Mouse (Mus musculus): ENCODE measurements around the gene Omt2a.
"Not testable (repeated sequence)": the region's sequence is repeated elsewhere in the genome, so short reads cannot be mapped to it uniquely, and the experiment has no call there.

The Omt2a gene

DNA sequence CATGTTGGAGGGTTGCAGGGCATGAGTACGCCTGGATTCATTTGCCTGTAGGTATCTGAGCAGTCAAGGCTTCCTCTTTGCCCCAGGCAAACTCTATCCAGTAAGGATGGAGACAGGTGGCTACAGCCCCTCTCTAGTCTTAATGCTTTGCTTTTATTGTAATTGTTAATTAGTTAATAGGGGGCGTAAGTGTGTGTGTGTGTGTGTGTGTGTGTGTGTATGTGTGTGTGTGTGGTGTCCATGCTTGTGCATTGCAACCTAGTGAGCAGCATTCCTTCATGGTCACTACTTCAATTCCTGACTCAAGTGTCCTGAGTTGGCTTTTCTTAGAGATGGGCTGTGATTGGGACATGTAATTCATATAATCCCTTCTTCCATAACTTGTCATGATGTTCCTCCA, at the start of gene Omt2a:
Gene Omt2a, minus strand, starts transcription at position 101 of the 400 bp plus-strand sequence.
- no peak for DNase-seq

DNA sequence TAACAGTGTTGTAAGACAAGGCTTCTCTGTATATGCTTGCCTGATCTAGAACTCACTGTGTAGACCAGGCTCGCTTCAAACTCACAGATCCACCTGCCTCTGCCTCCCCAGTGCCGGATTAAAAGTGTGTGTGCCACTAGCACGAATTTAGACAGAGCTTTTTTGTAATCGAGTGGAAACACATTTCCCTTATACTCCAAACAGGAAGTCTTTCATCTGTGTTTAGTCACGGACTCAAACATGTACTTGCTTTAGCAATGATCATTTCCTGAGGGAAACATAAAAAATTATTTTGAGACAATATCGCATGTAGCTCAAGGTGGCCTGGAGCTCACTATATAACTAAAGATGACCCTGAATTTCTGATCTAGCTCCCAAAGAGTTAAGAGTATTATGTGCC, 48.8 kb upstream of the Omt2a start:
- no peak for DNase-seq

DNA sequence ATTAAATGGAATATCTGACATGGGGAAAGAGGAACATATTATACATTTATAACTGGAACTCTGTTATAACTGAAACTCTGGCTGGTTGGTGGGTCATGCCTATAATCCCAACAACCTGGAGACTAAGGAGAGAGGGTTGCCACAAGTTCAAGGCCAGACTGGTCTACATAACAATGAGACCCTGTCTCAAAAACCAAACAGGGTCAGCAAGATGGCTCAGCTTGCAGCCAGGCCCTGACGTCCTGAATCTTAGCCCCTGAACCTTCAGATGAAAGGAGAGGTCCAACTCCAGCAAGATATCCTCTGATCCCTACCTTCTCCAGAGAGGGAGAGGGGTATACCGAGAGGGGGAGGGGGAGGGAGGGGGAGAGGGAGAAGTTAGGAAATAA, 45.9 kb upstream of the Omt2a start:
- no peak for DNase-seq

DNA sequence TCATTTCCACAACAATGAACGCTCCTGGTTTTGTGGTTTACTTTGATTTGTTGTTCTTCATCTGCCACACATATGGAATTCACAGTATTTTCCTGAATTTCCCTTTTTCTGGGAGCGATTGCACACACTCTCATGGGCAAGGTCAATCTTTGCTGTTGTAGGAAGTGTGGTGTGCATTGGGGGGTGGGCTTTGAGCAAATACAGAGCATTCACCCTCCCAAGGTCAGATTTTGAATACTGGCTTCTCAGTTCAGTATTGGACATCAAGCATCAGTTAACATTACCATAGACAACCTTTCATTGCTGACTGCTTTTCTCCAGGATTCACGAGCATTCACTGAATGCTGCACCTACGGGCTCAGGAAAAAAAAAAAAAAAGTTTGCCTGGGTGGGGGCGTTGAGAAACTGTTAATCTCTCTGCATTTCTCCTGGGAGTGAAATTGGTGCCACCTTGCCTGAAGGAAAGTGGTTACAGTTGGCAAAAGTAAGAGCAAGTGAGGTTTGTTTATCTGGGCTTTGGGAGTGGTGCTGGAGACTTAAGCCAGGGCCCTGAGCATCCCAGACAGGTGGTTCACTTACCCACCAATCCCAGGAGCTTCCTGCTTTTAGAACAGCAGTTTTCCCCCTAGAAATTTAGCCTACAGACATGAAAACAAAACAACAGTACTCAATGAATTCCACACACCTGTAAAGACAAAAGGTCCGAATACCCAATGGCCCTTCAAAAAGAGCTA, 45.3 kb upstream of the Omt2a start:
- no peak for DNase-seq

DNA sequence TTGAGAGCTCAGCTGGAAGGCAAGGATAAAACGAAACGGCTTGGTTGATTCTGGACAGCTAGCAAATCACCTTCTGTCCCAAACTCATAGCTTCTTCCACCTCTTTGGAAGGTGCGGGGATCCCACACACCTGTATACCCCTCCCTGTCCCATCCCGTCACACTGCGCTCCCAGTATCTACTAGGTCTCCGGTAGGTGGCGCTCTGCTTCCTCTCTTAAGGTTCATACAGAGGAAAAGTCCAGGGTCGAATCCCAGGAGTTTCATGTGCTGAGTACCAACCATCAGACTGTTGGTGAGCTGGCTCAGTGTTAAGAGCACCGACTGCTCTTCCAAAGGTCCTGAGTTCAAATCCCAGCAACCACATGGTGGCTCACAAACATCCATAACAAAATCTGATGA, 43.5 kb upstream of the Omt2a start:
- peak; percentile 83 for DNase-seq

DNA sequence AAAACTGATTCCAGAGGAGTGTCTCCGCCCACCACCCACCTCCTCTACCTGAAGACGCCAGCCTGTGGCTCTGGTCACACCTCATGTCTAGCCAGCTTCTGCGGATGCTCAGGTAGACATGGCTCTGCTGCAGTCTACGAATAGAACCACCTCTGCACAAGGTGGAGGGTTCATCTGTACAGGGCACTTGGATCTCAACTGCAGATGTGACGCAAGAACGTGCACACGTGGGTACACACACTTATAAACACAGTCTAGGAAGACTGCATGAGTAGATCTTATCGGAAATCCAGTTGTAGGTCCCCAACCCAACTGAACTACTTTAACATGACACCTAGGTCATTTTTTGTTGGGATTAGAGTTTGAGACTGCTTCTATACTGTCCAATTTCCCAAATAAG, 41.0 kb upstream of the Omt2a start, which contains the start of gene Gsta2:
Gene Gsta2, minus strand, starts transcription at position 178 of the 400 bp plus-strand sequence.
- no peak for DNase-seq

DNA sequence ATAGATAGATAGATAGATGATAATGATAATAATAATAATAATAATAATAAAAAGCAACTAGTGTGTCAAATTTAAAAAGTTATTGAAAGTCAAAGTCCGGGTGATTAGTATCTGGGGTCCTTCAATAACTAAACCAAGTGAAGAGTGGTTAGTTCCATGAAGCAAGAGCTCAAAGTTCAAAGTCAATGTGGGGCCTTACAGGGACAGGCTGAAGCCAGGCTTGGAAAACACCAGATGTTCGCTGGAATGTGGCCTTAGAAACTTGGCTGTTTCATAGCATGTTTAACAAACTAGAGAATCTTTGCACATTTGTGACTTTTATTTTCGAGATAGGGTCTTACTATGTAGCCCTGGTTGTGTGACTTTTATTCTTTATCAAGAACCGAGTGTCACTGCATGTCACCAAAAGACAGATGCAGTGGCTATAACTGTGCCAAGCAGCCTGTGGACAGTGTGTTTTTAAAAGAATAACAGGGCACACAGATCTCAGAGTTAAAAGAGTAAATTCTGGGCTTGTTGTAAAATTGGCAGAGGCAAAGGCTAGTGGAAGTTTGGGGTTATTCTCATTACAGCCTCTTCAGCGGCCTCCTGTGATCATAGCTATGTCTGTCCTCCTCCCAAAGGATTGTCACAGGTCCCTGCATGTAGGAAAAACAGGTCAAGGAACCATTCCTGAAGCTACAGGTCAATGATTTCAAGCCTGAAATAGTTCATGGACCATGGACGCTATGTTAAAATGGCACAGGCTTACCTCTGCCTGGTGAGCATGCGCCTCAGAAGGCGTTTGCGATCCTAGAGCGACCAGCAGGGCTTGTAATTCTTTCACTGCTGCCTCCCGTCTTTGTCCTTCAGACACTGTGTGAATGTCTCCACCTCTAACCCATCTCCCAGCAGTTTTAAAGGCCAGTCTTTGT, 40.3 kb upstream of the Omt2a start:
- no peak for DNase-seq

DNA sequence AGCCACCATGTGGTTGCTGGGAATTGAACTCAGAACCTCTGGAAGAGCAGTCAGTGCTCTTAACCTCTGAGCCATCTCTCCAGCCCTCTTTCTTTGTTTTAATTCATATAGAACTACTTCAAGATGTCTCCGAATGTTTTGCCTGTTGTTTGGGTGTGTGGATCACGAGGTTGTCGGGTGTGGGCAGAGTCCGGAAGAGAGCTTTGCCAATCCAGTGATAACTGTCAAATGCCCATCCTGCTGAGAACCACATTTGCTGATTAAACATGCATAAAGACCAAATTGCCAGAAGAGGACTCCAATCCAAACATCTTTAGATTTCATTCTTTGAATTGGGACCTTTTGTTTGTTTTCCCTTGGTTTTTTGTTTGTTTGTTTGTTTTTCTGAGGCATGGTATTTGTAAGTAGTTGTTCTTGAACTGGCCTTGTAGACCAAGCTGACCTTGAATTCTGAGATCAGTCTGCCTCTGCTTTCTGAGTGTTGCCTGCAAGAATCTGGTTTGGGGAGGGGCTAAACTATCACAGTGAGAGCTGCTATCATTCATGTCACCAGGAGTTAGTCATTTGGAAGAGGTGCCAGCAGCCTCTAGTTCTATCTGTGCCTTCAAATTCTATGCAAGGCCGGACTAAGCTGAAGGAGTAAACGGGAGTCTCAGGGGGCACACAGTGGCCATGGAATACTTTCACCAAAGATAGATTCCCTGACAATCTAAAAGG, 37.1 kb upstream of the Omt2a start:
- no peak for DNase-seq

DNA sequence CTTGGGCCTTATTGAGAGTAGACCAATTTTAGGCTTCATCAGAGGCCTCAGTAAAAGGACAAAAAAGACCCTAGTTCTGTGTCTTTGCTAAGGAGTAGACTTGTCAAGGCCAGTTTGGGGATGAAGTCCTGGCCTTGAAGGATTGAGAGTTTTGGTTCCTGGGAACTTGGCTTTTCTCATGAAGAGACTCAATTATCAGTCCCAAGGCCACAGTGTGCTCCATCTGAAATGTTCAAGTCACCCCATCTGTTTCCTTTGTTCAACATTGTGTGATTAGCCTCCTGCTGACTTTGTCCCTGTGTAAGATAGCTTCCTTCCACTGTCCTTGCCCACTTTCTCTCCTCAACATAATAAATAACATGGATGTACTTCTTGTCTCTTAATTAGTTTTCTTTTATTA, 35.4 kb upstream of the Omt2a start:
- not testable (repeated sequence) for DNase-seq

DNA sequence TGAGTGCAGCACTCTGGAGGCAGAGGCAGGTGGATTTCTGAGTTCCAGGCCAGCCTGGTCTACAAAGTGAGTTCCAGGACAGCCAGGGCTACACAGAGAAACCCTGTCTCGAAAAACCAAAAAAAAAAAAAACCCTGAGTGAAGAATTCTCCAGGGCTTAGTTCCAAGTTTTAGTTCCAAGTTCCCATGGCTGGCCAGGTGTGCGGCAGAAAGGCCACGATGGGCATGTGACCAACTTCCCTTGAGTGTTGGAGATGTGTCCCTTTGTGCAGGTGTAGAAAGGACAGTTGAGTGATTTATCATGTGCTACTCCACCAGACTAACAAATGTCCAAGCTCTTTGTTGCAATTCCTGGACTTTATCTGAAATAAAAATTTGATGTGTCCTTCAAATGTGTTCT, 34.5 kb upstream of the Omt2a start:
- DNase-seq, result not testable (repeated sequence)

DNA sequence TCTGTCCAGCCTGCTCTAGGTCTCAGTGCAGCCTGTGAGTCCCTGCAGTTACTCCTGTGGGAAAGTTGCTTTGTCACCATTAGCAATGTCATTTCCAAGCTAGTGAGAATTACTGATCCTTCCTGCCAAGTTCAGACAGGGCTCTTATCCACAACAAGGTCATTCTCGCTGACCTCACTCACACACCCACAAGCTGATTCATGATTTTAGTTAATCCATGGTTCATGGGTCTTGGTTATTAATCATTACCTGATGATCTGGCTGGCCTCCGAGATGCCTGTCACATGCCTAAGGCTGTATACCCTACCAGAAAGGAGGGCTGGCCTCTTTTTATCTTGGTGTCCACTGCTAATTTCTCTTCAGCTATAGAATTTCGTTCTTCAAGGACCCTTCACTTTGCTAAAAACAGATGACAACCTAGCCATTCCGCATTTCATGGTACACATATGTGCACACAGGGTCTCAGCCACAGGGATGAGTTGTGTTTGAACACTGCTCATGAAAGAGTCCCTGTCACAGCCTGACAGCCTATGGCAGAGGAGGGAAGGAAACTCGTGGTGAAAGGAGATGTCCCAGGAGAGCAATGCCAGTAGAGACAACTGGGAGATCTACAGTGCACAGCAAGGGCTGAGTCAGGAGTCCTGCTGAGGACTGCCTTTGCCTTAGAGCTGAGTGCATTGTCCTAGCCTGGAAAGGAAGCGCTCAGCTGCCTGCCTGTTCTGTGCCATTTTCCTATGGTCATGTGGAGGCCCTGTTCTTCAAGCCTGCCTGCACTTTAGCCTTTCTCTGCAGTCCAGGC, 33.8 kb upstream of the Omt2a start:
- DNase-seq, result not testable (repeated sequence)

DNA sequence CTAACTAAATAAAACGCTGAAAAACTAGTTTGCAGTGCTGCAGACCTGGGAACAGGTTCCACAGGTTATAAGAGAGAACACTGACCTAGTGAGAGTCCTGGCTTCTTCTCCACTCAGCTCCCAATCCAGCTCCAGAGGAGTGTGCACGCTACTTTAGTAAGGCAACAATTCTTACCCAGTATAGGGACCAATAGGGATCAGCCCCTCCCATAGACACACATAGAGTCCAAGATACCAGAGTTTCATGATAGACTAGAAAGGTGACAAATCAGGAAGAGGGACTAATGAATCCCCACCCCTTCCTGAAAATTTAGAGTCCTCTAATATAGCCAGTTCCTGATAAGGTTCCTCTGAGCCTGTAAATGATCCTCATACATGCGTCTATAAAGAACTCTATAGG, 32.4 kb upstream of the Omt2a start:
- no peak for DNase-seq

DNA sequence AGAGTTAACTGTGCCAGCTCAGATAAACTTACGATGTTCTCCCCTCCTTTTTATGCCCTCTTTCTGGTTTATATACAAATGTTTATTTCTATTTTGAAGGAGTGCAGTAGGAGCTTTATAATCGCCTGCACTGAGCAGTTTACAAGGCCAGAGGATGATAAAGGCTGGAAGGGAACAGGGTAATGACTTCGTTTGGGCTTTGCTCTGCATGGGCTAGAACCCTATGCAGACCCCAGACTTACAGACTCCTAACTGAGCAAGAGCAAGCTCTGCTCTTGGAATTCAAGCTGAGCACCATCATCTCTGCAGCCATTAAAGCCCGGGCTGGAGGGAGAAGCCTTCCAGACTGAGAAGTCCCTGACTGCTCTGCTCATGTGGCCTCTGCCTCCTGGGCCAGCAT, 30.6 kb upstream of the Omt2a start:
- DNase-seq, result not testable (repeated sequence)

DNA sequence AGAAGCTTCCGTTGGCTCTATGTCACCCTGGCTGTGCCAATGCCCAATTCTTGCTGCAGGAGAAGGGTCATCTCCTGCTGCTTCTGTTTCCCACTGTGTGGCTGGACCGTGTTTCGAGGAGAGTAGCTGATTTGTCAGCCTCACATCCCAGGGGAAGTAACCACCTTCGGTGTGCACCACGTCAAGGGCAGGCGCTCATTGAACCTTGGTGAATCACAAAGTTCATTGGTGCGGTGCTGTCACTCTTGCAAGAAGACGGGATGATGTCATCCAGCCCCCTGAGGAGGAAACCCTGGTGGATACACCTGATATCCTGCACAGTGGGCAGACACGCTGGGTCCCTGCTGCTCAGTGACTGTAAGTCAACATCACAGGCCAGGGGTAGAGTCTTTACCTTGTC, 28.5 kb upstream of the Omt2a start:
- DNase-seq, result not testable (repeated sequence)

DNA sequence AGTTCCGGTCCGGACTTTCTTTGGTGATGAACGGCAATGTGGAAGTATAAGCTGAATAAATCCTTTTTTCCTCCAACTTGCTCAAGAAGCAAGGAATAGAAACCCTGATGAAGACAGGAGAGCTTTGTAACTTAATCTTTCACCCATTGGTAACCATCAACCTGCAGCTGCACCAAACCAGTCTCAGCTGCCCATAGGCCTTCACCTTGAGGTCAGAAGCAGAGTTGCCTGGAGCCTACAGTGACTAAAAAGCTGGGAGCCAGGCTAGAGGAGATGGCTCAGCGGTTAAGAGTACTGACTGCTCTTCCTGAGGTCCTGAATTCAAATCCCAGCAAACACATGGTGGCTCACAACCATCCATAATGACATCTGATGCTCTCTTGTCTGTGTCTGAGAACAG, 27.9 kb upstream of the Omt2a start:
- DNase-seq, result not testable (repeated sequence)

DNA sequence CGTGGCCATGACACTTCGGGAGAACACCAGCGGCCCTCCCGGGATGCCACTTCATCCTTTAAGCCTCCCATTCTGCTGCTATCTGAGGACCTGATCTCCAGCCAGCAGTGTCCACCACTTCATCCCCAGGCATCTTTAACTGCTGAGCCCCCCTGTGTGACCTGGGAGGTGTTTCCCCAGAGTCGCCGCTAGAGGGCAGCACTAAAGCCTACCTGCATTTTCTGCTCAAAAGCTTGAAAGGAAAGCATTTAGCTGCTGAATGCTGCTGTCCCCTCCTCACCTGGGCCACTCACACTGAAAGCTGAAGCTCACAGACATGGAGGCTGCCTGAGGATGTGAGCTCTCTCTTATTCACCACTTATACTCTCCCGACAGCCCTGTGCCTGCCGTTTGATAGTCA, 25.7 kb upstream of the Omt2a start:
- DNase-seq, result peak; percentile 65

DNA sequence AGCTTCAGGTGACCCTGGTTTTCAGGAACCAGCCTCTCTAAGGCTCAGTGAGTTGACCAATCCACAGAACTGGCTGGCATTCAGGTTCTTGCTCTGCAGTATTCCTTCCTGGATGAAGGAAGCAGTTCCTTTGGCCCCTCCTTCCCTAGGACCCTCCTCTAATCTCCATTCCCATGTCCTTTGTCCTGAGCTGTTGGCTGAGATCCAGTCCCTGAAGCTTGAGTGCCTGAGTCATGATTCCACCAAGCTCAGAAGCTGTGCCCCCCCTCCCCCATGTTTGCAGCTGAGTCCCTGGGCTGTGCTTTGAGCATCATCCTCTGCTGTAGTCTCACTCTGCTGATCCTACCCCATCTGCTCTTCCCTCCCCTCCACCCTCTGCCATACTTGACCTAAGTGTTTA, 22.5 kb upstream of the Omt2a start:
- DNase-seq, result peak; percentile 51

DNA sequence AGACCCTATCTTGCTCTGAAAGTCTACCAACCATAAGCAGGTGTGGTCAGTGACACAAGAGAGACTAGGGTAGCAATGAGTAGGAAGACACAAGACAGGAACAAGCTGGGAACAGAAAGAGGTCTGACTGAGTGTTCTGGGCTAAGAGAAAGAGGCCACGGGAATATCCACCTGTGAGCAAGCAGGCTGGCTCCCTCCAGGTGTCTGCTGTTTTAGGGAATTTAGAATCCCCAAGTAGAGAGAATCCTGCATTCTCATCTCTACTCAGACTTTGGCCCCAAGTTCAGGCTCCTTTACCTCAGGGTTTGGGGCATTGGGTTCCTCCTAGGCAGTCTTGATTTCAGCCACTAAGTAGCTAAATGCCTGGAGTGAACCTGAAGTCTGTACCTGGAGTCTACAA, 12.7 kb upstream of the Omt2a start, which contains the start of gene Omt2b:
Gene Omt2b, plus strand, starts transcription at position 301 of the 400 bp plus-strand sequence.
- DNase-seq, result not testable (repeated sequence)

DNA sequence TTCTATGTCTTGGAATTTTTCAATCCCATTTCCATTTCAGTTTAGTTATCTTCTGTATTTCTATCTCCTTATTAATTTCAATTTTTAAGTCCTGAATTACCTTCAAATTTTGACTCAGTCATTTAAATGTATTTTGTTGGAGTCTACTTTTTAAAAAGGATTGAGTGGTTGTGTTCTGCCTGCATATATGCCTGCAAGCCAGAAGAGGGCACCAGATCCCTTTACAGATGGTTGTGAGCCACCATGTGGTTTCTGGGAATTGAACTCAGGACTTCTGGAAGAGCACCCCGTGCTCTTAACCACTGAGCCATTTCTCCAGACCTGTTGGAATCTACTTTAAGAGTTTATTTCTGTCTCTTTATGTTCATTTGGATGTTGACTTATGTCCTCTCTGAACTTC, 4.9 kb upstream of the Omt2a start:
- peak; percentile 2 for DNase-seq

DNA sequence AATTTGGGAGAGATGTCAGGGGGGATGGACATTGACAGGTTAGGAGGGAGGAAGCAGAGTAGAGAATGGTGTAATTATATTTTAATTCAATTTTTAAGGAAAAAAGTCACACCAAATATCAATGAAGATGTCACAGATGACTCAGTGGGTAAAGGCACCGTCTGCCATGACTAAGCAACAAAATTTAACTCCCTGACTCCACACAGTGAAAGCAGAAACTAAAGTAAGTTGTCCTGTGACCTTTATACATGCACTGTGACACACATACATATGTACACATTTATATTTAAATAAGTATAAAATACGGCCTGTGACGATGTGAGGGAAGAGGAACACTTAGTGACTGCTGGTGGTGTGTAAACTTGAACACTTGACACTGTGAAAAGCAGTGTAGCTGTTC, 6.5 kb downstream of the Omt2a start:
- DNase-seq, result not testable (repeated sequence)

DNA sequence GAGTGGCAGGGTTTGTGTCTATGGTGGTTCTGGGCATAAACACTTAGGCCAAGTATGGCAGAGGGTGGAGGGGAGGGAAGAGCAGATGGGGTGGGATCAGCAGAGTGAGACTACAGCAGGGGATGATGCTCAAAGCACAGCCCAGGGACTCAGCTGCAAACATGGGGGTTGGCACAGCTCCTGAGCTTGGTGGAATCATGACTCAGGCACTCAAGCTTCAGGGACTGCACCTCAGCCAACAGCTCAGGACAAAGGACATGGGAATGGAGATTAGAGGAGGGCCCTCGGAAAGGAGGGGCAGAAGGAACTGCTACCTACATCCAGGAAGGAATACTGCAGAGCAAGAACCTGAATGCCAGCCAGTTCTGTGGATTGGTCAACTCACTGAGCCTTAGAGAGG, 15.5 kb downstream of the Omt2a start:
- not testable (repeated sequence) for DNase-seq

DNA sequence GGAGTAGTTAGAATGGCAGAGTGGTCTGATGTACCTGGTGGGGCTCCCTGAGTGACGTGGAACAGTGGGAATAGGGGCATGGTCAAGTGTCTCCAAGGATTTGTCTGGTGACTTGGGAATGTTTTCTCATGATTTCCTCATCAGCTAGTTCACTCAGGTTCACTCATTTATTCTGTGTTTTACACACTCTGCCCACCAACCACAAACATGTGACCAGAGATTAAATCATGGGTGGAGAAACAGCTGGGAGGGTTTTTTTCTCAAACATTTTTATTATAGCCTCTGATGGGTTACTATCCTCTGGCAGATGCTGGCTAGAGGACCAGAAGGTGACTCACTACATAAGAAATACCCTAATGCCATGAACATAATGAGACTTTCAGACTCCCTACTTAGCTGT, 16.4 kb downstream of the Omt2a start:
- DNase-seq, result no peak
